Mouse (Mus musculus): ENCODE data around the gene Ndst2.

Gene Ndst2

GRCm38 (mm10) chr14:20733952-20734774 lies at the start of gene Ndst2:
Gene Ndst2 (minus strand): TSS chr14:20734562.
- peak; percentile 82 for ATAC-seq (ENCODE audit: low TSS enrichment)

GRCm38 (mm10) chr14:20783526-20783925 lies 49.2 kb upstream of the Ndst2 start:
- ATAC-seq (ENCODE audit: low TSS enrichment): no peak

- ATAC-seq (ENCODE audit: low TSS enrichment): no peak
Observed at GRCm38 (mm10) chr14:20782860-20783259, 48.5 kb upstream of the Ndst2 start.

- ATAC-seq (ENCODE audit: low TSS enrichment): no peak
Observed at GRCm38 (mm10) chr14:20780217-20780616, 45.9 kb upstream of the Ndst2 start.

GRCm38 (mm10) chr14:20778496-20778895 lies 44.1 kb upstream of the Ndst2 start:
- peak; percentile 12; the same call in 1 of the 2 replicates for ATAC-seq (ENCODE audit: low TSS enrichment)

GRCm38 (mm10) chr14:20775661-20776060 lies 41.3 kb upstream of the Ndst2 start:
- ATAC-seq (ENCODE audit: low TSS enrichment): no peak

GRCm38 (mm10) chr14:20773410-20773809 lies 39.0 kb upstream of the Ndst2 start:
- no peak for ATAC-seq (ENCODE audit: low TSS enrichment)

- ATAC-seq (ENCODE audit: low TSS enrichment): no peak
Observed at GRCm38 (mm10) chr14:20772808-20773207, 38.4 kb upstream of the Ndst2 start.

GRCm38 (mm10) chr14:20771941-20772340 lies 37.6 kb upstream of the Ndst2 start:
- ATAC-seq (ENCODE audit: low TSS enrichment): no peak

GRCm38 (mm10) chr14:20768581-20768980 lies 34.2 kb upstream of the Ndst2 start:
- ATAC-seq (ENCODE audit: low TSS enrichment): peak; percentile 38

- ATAC-seq (ENCODE audit: low TSS enrichment): no peak
Observed at GRCm38 (mm10) chr14:20767936-20768335, 33.6 kb upstream of the Ndst2 start.

GRCm38 (mm10) chr14:20765642-20766258 lies 31.4 kb upstream of the Ndst2 start:
- peak; percentile 74 for ATAC-seq (ENCODE audit: low TSS enrichment)

GRCm38 (mm10) chr14:20764942-20765341 lies 30.6 kb upstream of the Ndst2 start:
- no peak for ATAC-seq (ENCODE audit: low TSS enrichment)

- ATAC-seq (ENCODE audit: low TSS enrichment): no peak; the same call in 1 of the 2 replicates
Observed at GRCm38 (mm10) chr14:20758768-20759435, 24.5 kb upstream of the Ndst2 start.

GRCm38 (mm10) chr14:20757370-20757907 lies 23.1 kb upstream of the Ndst2 start:
- ATAC-seq (ENCODE audit: low TSS enrichment): peak; percentile 63

- no peak for ATAC-seq (ENCODE audit: low TSS enrichment)
Observed at GRCm38 (mm10) chr14:20753792-20754191, 19.4 kb upstream of the Ndst2 start.

GRCm38 (mm10) chr14:20750503-20750902 lies 16.1 kb upstream of the Ndst2 start:
- ATAC-seq (ENCODE audit: low TSS enrichment): no peak

GRCm38 (mm10) chr14:20749494-20750051 lies 15.2 kb upstream of the Ndst2 start:
- ATAC-seq (ENCODE audit: low TSS enrichment): no peak

GRCm38 (mm10) chr14:20748388-20748787 lies 14.0 kb upstream of the Ndst2 start:
- peak; percentile 18; the same call in 1 of the 2 replicates for ATAC-seq (ENCODE audit: low TSS enrichment)

GRCm38 (mm10) chr14:20746935-20747334 lies 12.6 kb upstream of the Ndst2 start:
- ATAC-seq (ENCODE audit: low TSS enrichment): peak; percentile 53

- ATAC-seq (ENCODE audit: low TSS enrichment): no peak
Observed at GRCm38 (mm10) chr14:20743614-20744013, 9.3 kb upstream of the Ndst2 start.

- no peak for ATAC-seq (ENCODE audit: low TSS enrichment)
Observed at GRCm38 (mm10) chr14:20741301-20741700, 6.9 kb upstream of the Ndst2 start.
